Mouse (Mus musculus) kidney, adult 2 months (tissue): ENCODE data around the gene Usp6nl.

ENCODE experiments used
- CTCF ChIP-seq: fragments of 200-500 bp; conservative IDR thresholded peaks from 2 replicates; pipeline ENCODE4 v1.5.1; 2011; ENCODE audit warnings: low read depth, mild to moderate bottlenecking, control low read depth, low read length, moderate library complexity, mixed read lengths; ENCODE audit not compliant: insufficient read depth, insufficient read length
- POLR2A ChIP-seq: fragments of 200-500 bp; IDR thresholded peaks from one replicate; pipeline ENCODE4 v1.6.1; 2011; ENCODE audit warnings: low read depth, low read length, control low read depth

DNA sequence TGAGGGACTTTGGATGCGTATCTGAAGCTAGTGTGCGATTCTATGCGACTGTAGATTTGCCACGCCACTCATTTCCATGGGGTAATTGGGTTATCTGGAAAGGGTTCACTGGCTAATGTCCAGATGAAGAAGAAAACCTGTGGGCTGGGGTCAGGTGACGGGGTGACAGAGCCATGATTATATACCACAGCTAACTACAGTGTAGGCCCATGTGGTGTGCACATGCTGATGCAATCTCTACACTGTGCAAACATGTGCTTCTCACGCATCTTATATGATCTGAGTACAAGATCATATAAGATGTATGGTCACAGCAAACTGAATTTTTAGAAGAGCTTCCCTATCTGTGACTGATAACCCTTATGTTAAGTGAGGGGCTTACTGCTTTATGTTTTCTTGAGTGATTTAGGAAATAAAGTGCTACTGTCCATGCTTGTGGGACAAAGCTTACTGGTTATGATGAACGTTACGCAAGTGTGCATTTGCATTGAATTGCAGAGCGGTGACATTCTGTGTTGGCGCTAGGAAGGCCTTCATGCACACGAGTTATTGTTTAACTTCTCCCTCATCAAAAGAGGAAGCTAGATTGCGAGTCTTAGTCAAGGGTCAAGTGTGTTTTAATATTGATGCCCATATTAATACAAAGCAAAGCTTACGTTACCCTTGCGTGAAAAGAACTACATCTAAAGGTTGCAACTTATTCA lies 12.7 kb downstream of the Usp6nl start:
- TF ChIP-seq CTCF: no peak
- no peak for TF ChIP-seq POLR2A
